Mouse (Mus musculus): ENCODE data around the gene Celf6. TPM values are rescaled to one million over a fixed set of nuclear protein-coding genes. Genes with fewer than 3 reads are reported as not detected.

The Celf6 gene
- polyA plus RNA-seq, 1 experiment from 2014 or later, result 0.03 TPM

- Histone ChIP-seq H3K27ac (replicated peaks) (no peak overlapping the region), H3K9ac (no peak overlapping the region), H3K36me3 (replicated peaks) (peaks cover 2% of the 10 kb centered on the region; the same call in 1 of the 2 replicates), H3K9me3 (replicated peaks) (no peaks in the 10 kb centered on the region), H3K4me2 (no peak overlapping the region), H3K4me1 (replicated peaks) (0 out of 2 replicates have a peak, but pooled peaks cover 4% of the 10 kb centered on the region), H3K4me3 (replicated peaks) (no peak overlapping the region), H3K27me3 (peaks cover 4% of the 10 kb centered on the region; the same call in 1 of the 2 replicates)
- 80% methylated on average over 4 of the region's 4 CpGs for WGBS (ENCODE audit: insufficient replicate concordance)
- ATAC-seq (ENCODE audit: insufficient read depth), result no peak
Observed at GRCm38 (mm10) chr9:59639936-59640335, 62.2 kb downstream of the Celf6 start.

- Histone ChIP-seq H3K4me1 (replicated peaks) (0 out of 2 replicates have a peak, but pooled peaks cover 4% of the 10 kb centered on the region), H3K9me3 (replicated peaks) (no peaks in the 10 kb centered on the region), H3K4me2 (no peak overlapping the region), H3K27me3 (peaks cover 4% of the 10 kb centered on the region; the same call in 1 of the 2 replicates), H3K9ac (no peak overlapping the region), H3K4me3 (replicated peaks) (no peak overlapping the region), H3K36me3 (replicated peaks) (0 out of 2 replicates have a peak, but pooled peaks cover 2% of the 10 kb centered on the region), H3K27ac (replicated peaks) (no peak overlapping the region)
- WGBS (ENCODE audit: insufficient replicate concordance), result 57% methylated on average over 2 of the region's 2 CpGs
- no peak for ATAC-seq (ENCODE audit: insufficient read depth)
Observed at GRCm38 (mm10) chr9:59641320-59641719, 63.6 kb downstream of the Celf6 start.

- no peak overlapping the region for H3K4me3 ChIP-seq (replicated peaks)
- H3K36me3 ChIP-seq (replicated peaks), result no peaks in the 10 kb centered on the region
- no peak overlapping the region for H3K9ac ChIP-seq
- no peak overlapping the region for H3K4me2 ChIP-seq
- H3K27me3 ChIP-seq, result peaks cover 33% of the 10 kb centered on the region
- H3K27ac ChIP-seq (replicated peaks), result no peak overlapping the region
- WGBS (ENCODE audit: insufficient replicate concordance), result 74% methylated on average over 4 of the region's 4 CpGs
- ATAC-seq (ENCODE audit: insufficient read depth), result no peak
- no peaks in the 10 kb centered on the region for H3K9me3 ChIP-seq (replicated peaks)
- peaks cover 12% of the 10 kb centered on the region for H3K4me1 ChIP-seq (replicated peaks)
Observed at GRCm38 (mm10) chr9:59649911-59650310, 72.2 kb downstream of the Celf6 start.

GRCm38 (mm10) chr9:59653371-59653770 is 75.7 kb downstream of the Celf6 start:
- H3K27ac ChIP-seq (replicated peaks), result 0 out of 2 replicates have a peak overlapping the region, but pooled peaks have one; percentile 0
- no peaks in the 10 kb centered on the region for H3K36me3 ChIP-seq (replicated peaks)
- peaks cover 68% of the 10 kb centered on the region for H3K27me3 ChIP-seq
- peaks cover 31% of the 10 kb centered on the region for H3K4me1 ChIP-seq (replicated peaks)
- no peak overlapping the region for H3K4me3 ChIP-seq (replicated peaks)
- peak overlapping the region; percentile 1; the same call in 1 of the 2 replicates for H3K4me2 ChIP-seq
- no peak overlapping the region for H3K9ac ChIP-seq
- 2% methylated on average over 3 of the region's 3 CpGs for WGBS (ENCODE audit: insufficient replicate concordance)
- no peak for ATAC-seq (ENCODE audit: insufficient read depth)
- no peaks in the 10 kb centered on the region for H3K9me3 ChIP-seq (replicated peaks)

GRCm38 (mm10) chr9:59654450-59654983 is 76.8 kb downstream of the Celf6 start:
- no peaks in the 10 kb centered on the region for H3K36me3 ChIP-seq (replicated peaks)
- H3K4me3 ChIP-seq (replicated peaks), result no peak overlapping the region
- no peak overlapping the region for H3K4me2 ChIP-seq
- no peak overlapping the region for H3K9ac ChIP-seq
- H3K27ac ChIP-seq (replicated peaks), result no peak overlapping the region
- no peaks in the 10 kb centered on the region for H3K9me3 ChIP-seq (replicated peaks)
- peaks cover 36% of the 10 kb centered on the region for H3K4me1 ChIP-seq (replicated peaks)
- 46% methylated on average over 2 of the region's 2 CpGs for WGBS (ENCODE audit: insufficient replicate concordance)
- no peak for ATAC-seq (ENCODE audit: insufficient read depth)
- peaks cover 70% of the 10 kb centered on the region for H3K27me3 ChIP-seq

- under 1% methylated on average over 46 of the region's 46 CpGs for WGBS (ENCODE audit: insufficient replicate concordance)
- peak within 1 kb of the TSS; percentile 52; the same call in 1 of the 2 replicates for H3K9ac ChIP-seq
- peak; percentile 83 for ATAC-seq (ENCODE audit: insufficient read depth)
Observed at GRCm38 (mm10) chr9:59655958-59656634, 78.4 kb downstream of the Celf6 start, which contains the start of gene Pkm. Gene Pkm (plus strand): TSS chr9:59656368.

More at GRCm38 (mm10) chr9:59655958-59656634, 78.4 kb downstream of the Celf6 start, which contains the start of gene Pkm:
- peaks cover 50% of the 10 kb centered on the region for H3K4me1 ChIP-seq (replicated peaks)
- no peaks in the 10 kb centered on the region for H3K36me3 ChIP-seq (replicated peaks)
- peaks cover 81% of the 10 kb centered on the region for H3K27me3 ChIP-seq
- H3K4me2 ChIP-seq, result peak within 1 kb of the TSS; percentile 83
- peak within 1 kb of the TSS; percentile 65 for H3K4me3 ChIP-seq (replicated peaks)
- H3K9me3 ChIP-seq (replicated peaks), result no peaks in the 10 kb centered on the region
- H3K27ac ChIP-seq (replicated peaks), result peak within 1 kb of the TSS; percentile 77

Other genes starting within 250 kb of the Celf6 start
- 1.5 and 1.8 TPM in 2 replicates for gene Bbs4, start 224.4 kb upstream of the Celf6 start, polyA plus RNA-seq (2015; fragmentation: Nextera tagmentation; extraction: Ambion mirVana)
- gene Arih1, start 91.3 kb upstream of the Celf6 start, polyA plus RNA-seq (2015; fragmentation: Nextera tagmentation; extraction: Ambion mirVana), result 5.8 and 6.5 TPM in 2 replicates
- gene Hexa, start 38.4 kb upstream of the Celf6 start, polyA plus RNA-seq (2015; fragmentation: Nextera tagmentation; extraction: Ambion mirVana), result 34.9 and 36.6 TPM in 2 replicates
- gene Tmem202, start 38.1 kb upstream of the Celf6 start, polyA plus RNA-seq (2015; fragmentation: Nextera tagmentation; extraction: Ambion mirVana), result 0.08 TPM in 1 of 2 replicates, not detected in the other
- gene Parp6, start 39.4 kb downstream of the Celf6 start, polyA plus RNA-seq (2015; fragmentation: Nextera tagmentation; extraction: Ambion mirVana), result 3.7 and 4.0 TPM in 2 replicates
- 163 and 164 TPM in 2 replicates for gene Pkm, start 78.5 kb downstream of the Celf6 start, polyA plus RNA-seq (2015; fragmentation: Nextera tagmentation; extraction: Ambion mirVana)
- 0.17 and 0.32 TPM in 2 replicates for gene Gramd2, start 102.2 kb downstream of the Celf6 start, polyA plus RNA-seq (2015; fragmentation: Nextera tagmentation; extraction: Ambion mirVana)
- 3.0 and 3.9 TPM in 2 replicates for gene Senp8, start 172.8 kb downstream of the Celf6 start, polyA plus RNA-seq (2015; fragmentation: Nextera tagmentation; extraction: Ambion mirVana)
- 3.1 and 3.4 TPM in 2 replicates for gene Myo9a, start 173.0 kb downstream of the Celf6 start, polyA plus RNA-seq (2015; fragmentation: Nextera tagmentation; extraction: Ambion mirVana)